Mouse (Mus musculus) ES-E14 (cell line): ENCODE measurements around the gene Metrnl.

Experiments used
- CHD2 ChIP-seq: IDR thresholded peaks from 2 replicates; pipeline ENCODE4 v1.6.1; 2014; ENCODE audit warnings: mild to moderate bottlenecking, low read depth, low read length, inconsistent platforms
- MAFK ChIP-seq: IDR thresholded peaks from 2 replicates; pipeline ENCODE4 v1.6.1; 2014; ENCODE audit warnings: mild to moderate bottlenecking, low read depth, low read length, inconsistent platforms; ENCODE audit not compliant: insufficient read depth
- ZC3H11A ChIP-seq: IDR thresholded peaks from 2 replicates; pipeline ENCODE4 v1.6.1; 2012; ENCODE audit warnings: low read depth, mild to moderate bottlenecking, inconsistent platforms, low read length, borderline replicate concordance
- ZNF384 ChIP-seq: IDR thresholded peaks from 2 replicates; pipeline ENCODE4 v1.6.1; 2012; ENCODE audit warnings: low read depth, low read length, inconsistent platforms

DNA sequence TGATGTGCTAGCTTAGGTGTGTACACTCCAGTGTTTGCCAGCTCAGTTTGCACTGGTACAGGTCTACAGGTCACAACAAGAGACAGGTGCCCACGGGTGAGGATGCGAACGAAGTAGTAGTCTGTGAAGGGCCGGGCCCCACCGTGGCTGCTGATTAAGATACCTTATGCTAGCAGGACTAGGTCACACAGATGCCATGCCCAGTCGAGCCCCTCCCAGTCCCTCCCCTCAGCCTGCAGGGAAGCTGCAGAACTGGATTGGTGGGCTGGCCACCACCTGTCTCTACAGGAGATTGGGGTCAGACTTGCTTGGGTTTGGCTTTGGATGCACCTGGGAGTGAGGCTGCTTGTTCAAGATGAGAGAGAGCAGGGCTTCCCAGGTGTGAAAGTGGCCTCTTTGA lies 16.4 kb downstream of the Metrnl start:
- no peak for TF ChIP-seq ZC3H11A
- TF ChIP-seq ZNF384 = no peak
- TF ChIP-seq MAFK = no peak
- no peak for TF ChIP-seq CHD2
